Mouse (Mus musculus) thymus, postnatal 0 days (tissue): ENCODE data around the gene Pop4. TPM values are rescaled to one million over a fixed set of nuclear protein-coding genes. Genes with fewer than 3 reads are reported as not detected.
A peak's percentile ranks its signal among the peaks of the same experiment; 100 is the strongest.

ENCODE experiments used
- DNase-seq: peaks from one replicate; pipeline ENCODE4 v3.0.0-alpha.2; 2015; ENCODE audit warnings: low spot score
- polyA plus RNA-seq: library from polyadenylated mRNA; unstranded; fragments of >200 nt; fragmentation: Nextera tagmentation; extraction: Ambion mirVana; gene quantifications from 2 replicates; pipeline ENCODE4 v1.2.1, GENCODE M21; 2015

Pop4 gene
- polyA plus RNA-seq, 1 experiment from 2014 or later = 57.9 TPM

DNA sequence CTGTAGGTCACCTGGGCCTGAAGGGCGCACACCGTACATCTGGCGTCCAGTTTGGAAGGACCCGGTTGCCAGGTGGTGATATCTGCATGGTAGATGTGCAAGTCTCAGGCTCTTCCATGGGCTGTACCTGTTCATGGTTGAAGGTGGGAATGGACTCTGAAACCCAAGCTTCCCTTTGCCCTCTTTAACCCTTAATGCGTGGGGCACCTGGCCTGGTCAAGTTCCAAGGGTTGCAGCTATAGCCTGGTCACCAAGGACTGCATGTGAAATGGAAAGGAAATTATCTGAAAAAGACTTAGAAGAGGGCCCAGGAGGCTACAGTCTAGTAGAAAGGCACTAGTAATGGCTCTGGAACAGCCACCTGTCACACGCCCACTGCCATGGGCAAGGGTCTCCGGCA, 50.4 kb downstream of the Pop4 start:
- no peak for DNase-seq

DNA sequence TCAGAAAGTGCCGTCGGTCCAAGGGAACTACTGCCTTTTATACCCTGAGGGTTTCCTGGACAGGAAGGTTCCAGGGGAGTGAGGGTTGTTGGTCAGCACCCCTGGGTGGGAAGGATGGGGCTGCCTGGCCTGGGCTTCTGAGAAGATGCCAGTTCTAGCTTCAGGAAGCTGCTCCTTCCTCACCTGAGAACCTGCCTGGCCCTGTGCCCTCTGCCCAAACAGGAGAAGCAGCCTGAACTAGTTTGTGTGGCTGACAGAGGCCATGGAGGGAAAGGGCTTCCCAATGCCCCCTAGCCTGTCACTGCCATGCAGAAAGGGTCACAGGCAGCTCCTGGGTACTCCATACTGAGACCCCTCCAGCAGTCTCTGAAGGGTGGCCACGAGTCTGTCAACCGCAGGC, 51.7 kb downstream of the Pop4 start:
- no peak for DNase-seq

DNA sequence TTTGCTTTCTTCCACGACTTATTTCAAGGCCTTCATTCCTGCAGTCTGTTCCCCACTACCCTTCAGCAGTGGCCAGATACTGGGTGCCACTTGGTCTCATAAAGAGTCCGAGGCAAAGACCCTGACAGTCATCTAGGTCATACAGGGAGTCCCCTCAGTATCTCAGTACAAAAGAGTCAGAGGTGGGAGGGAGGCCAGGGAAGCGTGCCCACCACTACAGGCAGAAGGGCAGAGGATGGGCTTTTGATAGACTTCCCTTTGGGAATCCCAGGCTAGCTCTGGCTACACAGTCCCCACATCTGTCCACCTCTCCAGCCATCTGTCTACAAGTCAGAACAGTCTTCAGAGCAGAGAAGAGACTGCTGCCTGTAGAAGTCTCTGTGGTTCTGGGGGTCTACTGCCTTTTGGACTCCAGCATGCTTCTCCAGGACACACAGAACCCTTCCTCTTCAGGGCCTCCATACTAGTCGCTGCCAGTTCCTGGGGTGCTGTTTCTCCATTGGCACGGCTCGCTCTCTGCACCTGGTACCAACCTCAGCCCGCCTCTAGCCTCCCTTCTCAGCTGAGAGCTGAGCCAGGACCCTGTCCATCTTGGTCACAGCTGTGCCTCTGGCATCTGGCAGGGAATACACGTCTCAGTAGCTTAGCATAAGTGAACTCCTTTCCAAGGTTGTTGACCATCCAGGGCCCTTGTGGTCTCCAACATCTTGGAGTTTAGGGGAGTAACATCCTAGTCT, 52.4 kb downstream of the Pop4 start:
- no peak for DNase-seq

DNA sequence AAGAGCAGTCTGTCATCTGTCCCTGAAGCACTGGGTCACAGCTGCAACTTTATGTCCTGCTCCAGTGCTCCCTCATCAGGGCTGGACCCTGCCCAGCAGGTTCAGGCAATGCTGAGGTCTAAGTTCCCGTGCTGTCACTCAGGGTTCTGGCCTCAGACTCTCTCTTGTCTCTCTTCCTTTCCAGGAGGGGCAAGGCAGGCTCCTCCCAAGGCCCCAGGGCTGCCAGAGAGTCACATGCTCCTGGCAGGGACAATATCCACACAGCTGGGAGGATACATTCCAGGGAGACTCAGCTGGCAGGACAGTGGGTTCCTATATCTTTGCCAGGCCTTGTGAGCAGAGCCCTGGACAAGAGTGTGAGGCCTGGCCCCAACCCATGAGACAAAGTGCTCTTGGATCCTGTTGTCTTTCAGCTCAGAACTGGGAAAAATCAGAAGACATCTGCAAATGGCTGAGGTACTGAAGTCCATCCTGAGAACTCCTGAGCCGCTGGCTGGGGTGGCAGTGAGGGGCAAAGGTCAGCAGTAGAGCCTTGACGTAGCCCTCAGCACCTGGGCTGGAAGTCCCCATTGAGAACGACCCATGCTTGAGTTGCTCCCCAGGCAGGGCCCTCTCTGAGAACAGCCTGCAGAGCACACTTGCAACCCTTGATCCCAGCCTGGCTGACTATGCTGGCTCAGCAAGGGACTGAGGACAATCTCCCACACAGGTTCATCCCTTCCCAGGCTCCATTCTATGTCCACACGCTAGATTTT, 53.6 kb downstream of the Pop4 start:
- DNase-seq = no peak

DNA sequence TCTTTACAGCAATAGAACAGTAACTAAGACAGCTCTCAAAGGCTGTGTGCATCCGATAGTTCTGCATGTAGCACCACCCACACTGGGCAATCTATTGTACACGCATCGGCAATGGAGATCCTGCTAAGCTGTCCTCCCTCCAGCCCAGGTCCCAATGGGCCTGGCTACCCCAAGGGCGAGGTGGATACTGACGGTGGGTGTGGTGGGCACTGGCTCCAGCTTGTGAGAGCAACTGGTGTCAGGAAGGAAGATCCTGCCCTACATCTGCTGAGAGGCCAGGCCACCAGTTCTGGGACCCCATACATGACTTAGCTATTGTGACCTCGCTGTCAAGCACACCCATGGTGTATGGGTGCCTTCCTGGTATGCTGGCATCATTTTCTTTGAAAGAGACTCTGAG, 55.5 kb downstream of the Pop4 start:
- peak; percentile 11 for DNase-seq

DNA sequence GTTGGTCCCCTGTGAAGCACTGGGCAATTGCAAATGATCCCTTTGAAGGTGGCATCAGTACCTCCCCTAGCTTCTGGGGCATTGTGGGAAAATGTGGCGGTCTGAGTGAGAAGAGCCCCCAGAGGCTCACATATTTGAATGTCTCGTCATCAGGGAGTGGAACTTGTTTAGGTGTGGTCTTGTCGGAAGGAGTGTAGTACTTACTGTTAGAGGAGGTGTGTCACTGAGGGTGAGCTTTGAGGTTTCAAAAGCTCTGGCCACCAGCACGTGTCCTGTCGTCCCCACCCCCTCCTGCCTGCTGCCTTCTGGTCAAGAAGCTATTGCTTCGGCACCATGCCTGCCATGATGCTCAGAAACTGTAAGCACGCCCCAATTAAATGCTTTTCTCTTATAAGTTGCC, 55.9 kb downstream of the Pop4 start:
- DNase-seq = no peak

DNA sequence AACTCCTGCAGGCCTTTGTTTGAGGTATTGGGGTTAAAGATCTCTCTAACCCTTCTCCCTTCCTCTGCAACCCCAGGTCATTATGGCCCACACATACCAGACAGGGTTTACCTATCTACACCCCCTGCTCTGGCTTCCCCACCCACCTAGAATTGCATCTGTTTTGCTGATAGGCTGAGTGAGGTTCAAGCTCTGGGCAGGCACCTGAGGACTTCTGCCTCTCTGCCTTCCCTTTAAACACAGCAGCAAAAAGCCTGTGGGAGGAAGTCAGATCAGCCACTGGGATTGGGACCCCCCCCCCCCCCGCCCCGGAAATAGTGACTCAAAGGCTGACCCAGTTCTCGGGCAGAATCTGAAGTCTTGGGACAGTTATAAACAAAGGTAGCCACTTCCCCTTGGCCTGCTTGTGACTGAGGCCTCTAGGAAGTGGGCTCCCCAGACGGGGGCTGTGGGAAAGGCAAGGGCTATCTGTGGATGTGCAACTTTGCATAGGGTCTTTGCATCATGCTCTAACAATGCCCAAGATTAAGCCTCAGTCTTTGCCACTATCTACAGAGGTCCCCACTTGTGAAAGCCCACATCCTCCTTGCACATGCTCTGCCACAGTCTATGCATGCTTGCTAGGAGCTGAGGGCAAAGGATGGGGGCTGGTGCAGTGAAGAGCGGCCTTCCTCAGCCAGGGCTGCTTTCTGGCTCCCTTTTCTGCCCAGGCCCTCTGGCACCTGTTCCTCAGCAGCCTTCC, 56.6 kb downstream of the Pop4 start:
- DNase-seq = peak; percentile 87

DNA sequence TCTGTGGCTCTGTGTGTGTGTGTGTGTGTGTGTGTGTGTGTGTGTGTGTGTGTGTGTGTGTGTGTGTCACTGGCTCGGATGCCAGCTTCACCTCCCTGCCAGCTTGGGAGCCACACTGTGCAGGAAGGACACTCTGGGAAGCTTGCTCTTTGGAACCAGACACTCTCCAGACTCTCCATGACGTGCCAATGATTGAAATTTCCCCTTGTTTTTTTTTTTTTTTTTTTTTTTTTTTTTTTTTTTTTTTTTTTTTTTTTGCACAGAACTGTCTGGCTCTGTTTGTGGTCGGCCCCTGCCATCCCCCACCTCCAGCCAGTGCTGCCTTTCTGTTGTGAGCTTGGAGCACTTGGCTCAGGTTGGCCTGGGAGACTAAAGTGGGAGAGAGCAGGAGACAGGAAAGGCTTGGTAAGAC, 58.6 kb downstream of the Pop4 start:
- no peak for DNase-seq

Other genes with a start within 250 kb of the Pop4 start
- gene Uri1, start 247.9 kb downstream of the Pop4 start, polyA plus RNA-seq = 44.2 and 52.1 TPM in 2 replicates
- gene Ccne1, start 163.9 kb downstream of the Pop4 start, polyA plus RNA-seq = 35.2 and 36.2 TPM in 2 replicates
- gene 1600014C10Rik, start 88.2 kb downstream of the Pop4 start, polyA plus RNA-seq = 52.8 and 59.9 TPM in 2 replicates
- 8.1 and 8.8 TPM in 2 replicates for gene Plekhf1, start 43.4 kb downstream of the Pop4 start, polyA plus RNA-seq